9 mouse cellular contexts compared by ENCODE assay signal in the genomic region with DNA sequence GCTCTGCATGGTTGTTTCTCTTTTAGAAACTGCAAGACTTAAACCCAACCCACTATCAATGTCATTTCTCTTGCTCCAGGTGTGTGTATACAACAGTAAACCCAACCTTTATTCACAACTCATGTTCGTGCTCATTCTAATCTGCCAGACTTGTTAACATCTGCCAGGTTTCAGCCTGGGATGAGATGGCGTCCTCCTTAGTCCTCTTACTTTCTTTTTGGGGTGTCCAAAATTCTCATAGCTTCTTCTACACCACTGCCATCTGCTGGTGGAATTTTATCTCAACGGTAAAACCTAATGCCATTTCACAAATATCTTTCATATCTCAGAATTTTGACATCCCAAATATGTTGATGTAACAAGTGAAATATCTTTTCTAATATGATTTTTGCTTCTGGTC. TPM values are rescaled to one million over a fixed set of nuclear protein-coding genes. Genes with fewer than 3 reads are reported as not detected.
DNase-seq lines count a peak whose midpoint lies in the region; ATAC-seq and TF ChIP-seq lines count a peak whose summit lies in the region.
"Had no signal": no experiment of that assay in that cellular context is flagged by ENCODE, and none has a peak within 500 bp of the region (broad histone marks: within the 10 kb centered on the region; RNA-seq: fewer than 3 reads in every experiment).

No protein-coding gene starts in this region.

- no peaks in the 10 kb centered on the region for H3K4me1 ChIP-seq in hindbrain, postnatal 0 days (ENCODE audit: insufficient read depth, low read length)
- no peaks in the 10 kb centered on the region; the same call in 1 of the 2 replicates for H3K4me1 ChIP-seq in hindbrain, embryonic 13.5 days (replicated peaks)
- H3K4me1 ChIP-seq in heart, adult 2 months (ENCODE audit: control insufficient read depth, insufficient read depth, low read length): peaks cover 12% of the 10 kb centered on the region
- no peaks in the 10 kb centered on the region for H3K4me1 ChIP-seq in neural tube, embryonic 15.5 days
- H3K4me1 ChIP-seq: midbrain, embryonic 12.5 days had no signal

- H3K27me3 ChIP-seq in hindbrain, postnatal 0 days (ENCODE audit: insufficient read depth, low read length): no peaks in the 10 kb centered on the region
- H3K27me3 ChIP-seq in hindbrain, embryonic 13.5 days: no peaks in the 10 kb centered on the region
- H3K27me3 ChIP-seq in heart, adult 2 months (ENCODE audit: control insufficient read depth, insufficient read depth, low read length): no peaks in the 10 kb centered on the region
- no peaks in the 10 kb centered on the region for H3K27me3 ChIP-seq in neural tube, embryonic 15.5 days (replicated peaks)
- H3K27me3 ChIP-seq: midbrain, embryonic 12.5 days had no signal

- H3K4me3 ChIP-seq in hindbrain, postnatal 0 days (ENCODE audit: low read length): no peak overlapping the region
- no peak overlapping the region for H3K4me3 ChIP-seq in hindbrain, embryonic 13.5 days
- peak overlapping the region; percentile 37 for H3K4me3 ChIP-seq in heart, adult 2 months
- no peak overlapping the region for H3K4me3 ChIP-seq in neural tube, embryonic 15.5 days (replicated peaks)
- H3K4me3 ChIP-seq: midbrain, embryonic 12.5 days had no signal

- H3K9me3 ChIP-seq in hindbrain, postnatal 0 days (ENCODE audit: low read length): no peaks in the 10 kb centered on the region
- H3K9me3 ChIP-seq in hindbrain, embryonic 13.5 days: no peaks in the 10 kb centered on the region
- no peaks in the 10 kb centered on the region for H3K9me3 ChIP-seq in neural tube, embryonic 15.5 days (replicated peaks)
- H3K9me3 ChIP-seq: midbrain, embryonic 12.5 days had no signal

- intact Hi-C loops in heart, adult 2 months (cut with DNase I): loop anchor here (1.0 kb wide), 1 partner anchor 24 kb away; no protein-coding TSS in a partner anchor

- no peak for ATAC-seq in hindbrain, postnatal 0 days
- no peak for ATAC-seq in hindbrain, embryonic 13.5 days (ENCODE audit: low FRiP score)
- ATAC-seq in neural tube, embryonic 15.5 days (ENCODE audit: low FRiP score): no peak

- no peak for TF ChIP-seq EP300 in heart, adult 2 months (IDR thresholded peaks at IDR 0.05; ENCODE audit: insufficient read depth, low read depth, low read length)

- peak; percentile 63 for TF ChIP-seq CTCF in hindbrain, postnatal 0 days (IDR thresholded peaks at IDR 0.05; ENCODE audit: low read depth)
- TF ChIP-seq CTCF in heart, adult 2 months (IDR thresholded peaks at IDR 0.05): peak; percentile 88

- no peak for TF ChIP-seq POLR2A in heart, adult 2 months (IDR thresholded peaks at IDR 0.05; ENCODE audit: insufficient read depth, low read depth, low read length)

- H3K79me2 ChIP-seq in heart, adult 2 months (replicated peaks; ENCODE audit: control insufficient read depth, insufficient read depth, low read length): no peaks in the 10 kb centered on the region

- H3K4me2 ChIP-seq in hindbrain, postnatal 0 days (ENCODE audit: low read depth, low read length): peak overlapping the region; percentile 24; the same call in 1 of the 2 replicates
- H3K4me2 ChIP-seq in hindbrain, embryonic 13.5 days: no peak overlapping the region
- H3K4me2 ChIP-seq in neural tube, embryonic 15.5 days: no peak overlapping the region
- H3K4me2 ChIP-seq: midbrain, embryonic 12.5 days had no signal

- no peak overlapping the region for H3K27ac ChIP-seq in hindbrain, postnatal 0 days
- no peak overlapping the region for H3K27ac ChIP-seq in hindbrain, embryonic 13.5 days
- H3K27ac ChIP-seq in heart, adult 2 months: peak overlapping the region; percentile 16; the same call in 1 of the 2 replicates
- H3K27ac ChIP-seq in neural tube, embryonic 15.5 days (replicated peaks): no peak overlapping the region
- H3K27ac ChIP-seq: midbrain, embryonic 12.5 days had no signal

- WGBS in hindbrain, postnatal 0 days: 30% methylated on average over 3 of the region's 3 CpGs
- WGBS in hindbrain, embryonic 13.5 days: 37% methylated on average over 3 of the region's 3 CpGs
- 3% methylated on average over 3 of the region's 3 CpGs for WGBS in heart, adult 2 months
- WGBS in large intestine, adult 2 months: 5% methylated on average over 3 of the region's 3 CpGs
- 45% methylated on average over 3 of the region's 3 CpGs for WGBS in neural tube, embryonic 15.5 days

- no peaks in the 10 kb centered on the region for H3K36me3 ChIP-seq in hindbrain, postnatal 0 days (ENCODE audit: insufficient read depth, low read length)
- no peaks in the 10 kb centered on the region for H3K36me3 ChIP-seq in hindbrain, embryonic 13.5 days
- H3K36me3 ChIP-seq in heart, adult 2 months (ENCODE audit: control insufficient read depth, insufficient read depth, low read length): peaks cover 11% of the 10 kb centered on the region
- no peaks in the 10 kb centered on the region for H3K36me3 ChIP-seq in neural tube, embryonic 15.5 days
- H3K36me3 ChIP-seq: midbrain, embryonic 12.5 days had no signal

- DNase-seq in hindbrain, postnatal 0 days (ENCODE audit: low spot score): peak; percentile 48
- DNase-seq in CD4-positive helper T cell, adult 2 months (ENCODE audit: low read depth, low spot score): peak; percentile 78
- peak; percentile 89 for DNase-seq in adipocyte (ENCODE audit: low spot score)
- DNase-seq in heart, adult 2 months: peak in 1 of 2 experiments; percentile 33
- peak; percentile 24 for DNase-seq in large intestine, adult 2 months (ENCODE audit: low read depth, low spot score)
- peak; percentile 90 for DNase-seq in naive thymus-derived CD4-positive, alpha-beta T cell, adult 2 months (ENCODE audit: low read depth)

- no peak overlapping the region for H3K9ac ChIP-seq in hindbrain, postnatal 0 days (replicated peaks; ENCODE audit: low read length)
- no peak overlapping the region for H3K9ac ChIP-seq in hindbrain, embryonic 13.5 days
- peak overlapping the region; percentile 77 for H3K9ac ChIP-seq in heart, adult 2 months (ENCODE audit: low read depth, low read length)
- no peak overlapping the region for H3K9ac ChIP-seq in neural tube, embryonic 15.5 days (replicated peaks)
- H3K9ac ChIP-seq: midbrain, embryonic 12.5 days had no signal

RNA-seq across cellular contexts. Expression of gene Tfpi, which starts 2.5 kb away (rescaled TPM):
- 9.5 and 10.7 TPM in 2 replicates for total RNA-seq in hindbrain, postnatal 0 days (2014; rRNA removed)
- 13.1 and 15.3 TPM in 2 replicates for polyA plus RNA-seq in hindbrain, postnatal 0 days (2015; fragmentation: Nextera tagmentation; extraction: Ambion mirVana)
- 19.7 and 22.1 TPM in 2 replicates for polyA plus RNA-seq in hindbrain, embryonic 13.5 days (2015; fragmentation: Nextera tagmentation; extraction: Ambion mirVana)
- total RNA-seq in heart, adult 2 months (2021): 10 to 100 TPM; 54.1 to 56.9 TPM
- 19.9 and 56.8 TPM in 2 replicates for polyA plus RNA-seq in heart, adult 2 months (2012; rRNA removed)
- 4.5 and 6.2 TPM in 2 replicates for polyA plus RNA-seq in large intestine, adult 2 months (2012; rRNA removed)
- 21.2 and 25.9 TPM in 2 replicates for polyA plus RNA-seq in neural tube, embryonic 15.5 days (2015; fragmentation: Nextera tagmentation; extraction: Ambion mirVana)

RNA-seq across cellular contexts. Expression of gene Calcrl, which starts 53.8 kb away (rescaled TPM):
- total RNA-seq in hindbrain, postnatal 0 days (2014; rRNA removed): 19.8 and 31.9 TPM in 2 replicates
- polyA plus RNA-seq in hindbrain, postnatal 0 days (2015; fragmentation: Nextera tagmentation; extraction: Ambion mirVana): 12.0 and 16.8 TPM in 2 replicates
- 12.5 and 14.2 TPM in 2 replicates for polyA plus RNA-seq in hindbrain, embryonic 13.5 days (2015; fragmentation: Nextera tagmentation; extraction: Ambion mirVana)
- total RNA-seq in heart, adult 2 months (2021): 10 to 100 TPM; 23.2 to 25.6 TPM
- polyA plus RNA-seq in heart, adult 2 months (2012; rRNA removed): 8.2 and 13.9 TPM in 2 replicates
- polyA plus RNA-seq in large intestine, adult 2 months (2012; rRNA removed): 1.8 and 2.8 TPM in 2 replicates
- polyA plus RNA-seq in neural tube, embryonic 15.5 days (2015; fragmentation: Nextera tagmentation; extraction: Ambion mirVana): 23.2 and 26.9 TPM in 2 replicates
